Mouse (Mus musculus): ENCODE results near the gene Fam89b.
"Not testable (repeated sequence)": the region's sequence is repeated elsewhere in the genome, so short reads cannot be mapped to it uniquely, and the experiment has no call there.

Gene Fam89b

GRCm38 (mm10) chr19:5710068-5710467 is 19.4 kb downstream of the Fam89b start:
- DNase-seq: no peak

- DNase-seq: no peak
Measured at GRCm38 (mm10) chr19:5704801-5705571, 24.5 kb downstream of the Fam89b start.

GRCm38 (mm10) chr19:5704163-5704800 is 25.2 kb downstream of the Fam89b start, which contains the start of gene Kcnk7:
Kcnk7 (plus strand) TSS chr19:5704367.
- no peak for DNase-seq

- no peak for DNase-seq
Measured at GRCm38 (mm10) chr19:5695849-5696462, 33.5 kb downstream of the Fam89b start.

- DNase-seq: no peak
Measured at GRCm38 (mm10) chr19:5693801-5694200, 35.7 kb downstream of the Fam89b start.

GRCm38 (mm10) chr19:5692913-5693396 is 36.5 kb downstream of the Fam89b start:
- no peak for DNase-seq

- DNase-seq: no peak
Measured at GRCm38 (mm10) chr19:5692086-5692912, 37.2 kb downstream of the Fam89b start.

GRCm38 (mm10) chr19:5691601-5692000 is 37.9 kb downstream of the Fam89b start:
- no peak for DNase-seq

- no peak for DNase-seq
Measured at GRCm38 (mm10) chr19:5690343-5690735, 39.1 kb downstream of the Fam89b start.

GRCm38 (mm10) chr19:5689565-5690342 is 39.7 kb downstream of the Fam89b start:
- peak; percentile 79 for DNase-seq

GRCm38 (mm10) chr19:5689088-5689428 is 40.4 kb downstream of the Fam89b start:
- DNase-seq: no peak

- DNase-seq: peak; percentile 98
Measured at GRCm38 (mm10) chr19:5688200-5689087, 41.0 kb downstream of the Fam89b start, which contains the start of the genes Map3k11 and Pcnx3. Map3k11 (plus strand) TSS chr19:5688742. Pcnx3 (minus strand) TSS chr19:5688908.

- DNase-seq: no peak
Measured at GRCm38 (mm10) chr19:5687738-5688137, 41.7 kb downstream of the Fam89b start.

GRCm38 (mm10) chr19:5686954-5687353 is 42.5 kb downstream of the Fam89b start:
- not testable (repeated sequence) for DNase-seq

GRCm38 (mm10) chr19:5686437-5686836 is 43.0 kb downstream of the Fam89b start:
- DNase-seq: no peak

GRCm38 (mm10) chr19:5685861-5686260 is 43.6 kb downstream of the Fam89b start:
- DNase-seq: no peak

GRCm38 (mm10) chr19:5685431-5685830 is 44.0 kb downstream of the Fam89b start:
- DNase-seq: no peak

GRCm38 (mm10) chr19:5684985-5685384 is 44.5 kb downstream of the Fam89b start:
- no peak for DNase-seq

GRCm38 (mm10) chr19:5684236-5684635 is 45.2 kb downstream of the Fam89b start:
- DNase-seq: no peak

- DNase-seq: no peak
Measured at GRCm38 (mm10) chr19:5680432-5680831, 49.0 kb downstream of the Fam89b start.
